Mouse (Mus musculus) intestine, embryonic 16.5 days (tissue): Measurements from ENCODE around the gene Adgre4. TPM values are rescaled to one million over a fixed set of nuclear protein-coding genes. Genes with fewer than 3 reads are reported as not detected.
"Not testable (repeated sequence)": the region's sequence is repeated elsewhere in the genome, so short reads cannot be mapped to it uniquely, and the experiment has no call there.

Experiments used
- ATAC-seq: fragments of 200-750 bp; cut with Nextera tagmentation; 2 replicates; pipeline ENCODE4 v1.8.0; 2017; ENCODE audit warnings: moderate TSS enrichment, moderate library complexity
- H3K27ac ChIP-seq: fragments of 300-500 bp; sonication (generic); 2 replicates; pipeline ENCODE4 v1.5.1; 2014; ENCODE audit warnings: mild to moderate bottlenecking, low read length
- H3K27me3 ChIP-seq: fragments of 300-500 bp; sonication (generic); replicated peaks from 2 replicates; pipeline ENCODE4 v1.6.1; 2014; ENCODE audit warnings: low read length, control low read depth, mixed read lengths; ENCODE audit not compliant: control insufficient read depth, insufficient read depth
- H3K36me3 ChIP-seq: fragments of 300-500 bp; sonication (generic); 2 replicates; pipeline ENCODE4 v1.6.1; 2014; ENCODE audit warnings: low read length, control low read depth; ENCODE audit not compliant: control insufficient read depth, insufficient read depth
- H3K4me1 ChIP-seq: fragments of 300-500 bp; sonication (generic); 2 replicates; pipeline ENCODE4 v1.6.1; 2014; ENCODE audit warnings: low read length, control low read depth, mixed read lengths; ENCODE audit not compliant: control insufficient read depth, insufficient read depth
- H3K4me2 ChIP-seq: fragments of 300-500 bp; sonication (generic); 2 replicates; pipeline ENCODE4 v1.6.1; 2014; ENCODE audit warnings: low read depth, low read length, control low read depth
- H3K4me3 ChIP-seq: fragments of 300-500 bp; sonication (generic); 2 replicates; pipeline ENCODE4 v1.5.1; 2014; ENCODE audit warnings: mild to moderate bottlenecking, low read length
- H3K9ac ChIP-seq: fragments of 300-500 bp; sonication (generic); 2 replicates; pipeline ENCODE4 v1.6.1; 2014; ENCODE audit warnings: low read depth, low read length
- H3K9me3 ChIP-seq: fragments of 300-500 bp; sonication (generic); 2 replicates; pipeline ENCODE4 v1.6.1; 2016; ENCODE audit warnings: low read length, control low read depth; ENCODE audit not compliant: control insufficient read depth
- WGBS: fragments of 180-500 bp; shearing (Covaris S2); extraction: QIAGEN DNeasy Blood & Tissue Kit; methylation state at CpG from one replicate; pipeline ENCODE4 v1.1.7; 2014; 5-methylcytosine and 5-hydroxymethylcytosine counted together
- polyA plus RNA-seq: library from polyadenylated mRNA; unstranded; fragments of >200 nt; fragmentation: Nextera tagmentation; extraction: Ambion mirVana; gene quantifications from 2 replicates; pipeline ENCODE4 v1.2.1, GENCODE M21; 2015

Adgre4 gene
- polyA plus RNA-seq, 1 experiment from 2014 or later: 1.2 TPM

DNA sequence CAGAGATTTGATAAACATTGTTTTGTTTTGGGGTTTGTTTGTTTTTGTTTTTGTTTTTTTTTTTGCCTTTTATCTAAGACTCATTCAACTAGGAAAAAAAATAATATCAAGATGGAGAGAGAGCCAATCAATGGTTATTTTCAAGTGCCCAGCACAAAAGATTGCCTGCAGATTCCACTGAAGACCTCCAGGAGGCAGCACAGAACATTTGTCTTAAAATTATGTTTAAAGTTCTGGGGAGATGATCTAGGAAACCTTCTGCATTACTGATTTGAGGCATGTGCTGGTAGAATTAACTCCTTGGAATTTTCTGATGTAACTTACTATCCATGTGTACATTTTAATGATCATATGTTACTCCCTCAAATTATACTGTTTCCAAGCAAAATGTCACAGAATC is 63.9 kb downstream of the Adgre4 start:
- Histone ChIP-seq H3K4me2 (no peak overlapping the region), H3K36me3 (no peaks in the 10 kb centered on the region), H3K4me3 (no peak overlapping the region), H3K27me3 (no peaks in the 10 kb centered on the region), H3K4me1 (no peaks in the 10 kb centered on the region), H3K9ac (no peak overlapping the region), H3K9me3 (no peaks in the 10 kb centered on the region), H3K27ac (no peak overlapping the region)
- ATAC-seq: no peak

DNA sequence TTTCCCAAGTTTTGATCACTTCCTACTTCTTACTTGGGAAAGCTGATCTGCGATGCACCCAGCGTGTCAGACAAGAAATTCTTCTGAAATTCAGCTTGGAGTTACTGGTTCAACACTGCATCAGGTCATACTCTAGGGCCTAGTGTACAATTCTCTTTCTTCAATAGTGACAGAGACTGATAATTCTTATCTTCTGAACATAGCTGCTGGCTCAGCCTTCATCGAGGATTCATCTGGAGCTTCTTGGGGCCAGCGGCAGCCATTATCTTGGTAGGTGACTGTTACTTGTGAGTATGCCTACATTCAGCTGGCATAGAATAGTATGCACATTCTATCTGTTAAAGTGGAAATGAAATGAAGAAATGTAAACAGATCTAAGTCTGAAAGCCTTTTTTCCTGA is 67.1 kb downstream of the Adgre4 start:
- H3K27ac ChIP-seq: no peak overlapping the region
- no peak for ATAC-seq
- 85% methylated on average over 4 of the region's 4 CpGs for WGBS
- no peaks in the 10 kb centered on the region for H3K27me3 ChIP-seq
- no peaks in the 10 kb centered on the region for H3K9me3 ChIP-seq
- H3K4me2 ChIP-seq: no peak overlapping the region
- no peak overlapping the region for H3K9ac ChIP-seq
- H3K4me3 ChIP-seq: no peak overlapping the region
- H3K36me3 ChIP-seq: no peaks in the 10 kb centered on the region
- no peaks in the 10 kb centered on the region for H3K4me1 ChIP-seq

DNA sequence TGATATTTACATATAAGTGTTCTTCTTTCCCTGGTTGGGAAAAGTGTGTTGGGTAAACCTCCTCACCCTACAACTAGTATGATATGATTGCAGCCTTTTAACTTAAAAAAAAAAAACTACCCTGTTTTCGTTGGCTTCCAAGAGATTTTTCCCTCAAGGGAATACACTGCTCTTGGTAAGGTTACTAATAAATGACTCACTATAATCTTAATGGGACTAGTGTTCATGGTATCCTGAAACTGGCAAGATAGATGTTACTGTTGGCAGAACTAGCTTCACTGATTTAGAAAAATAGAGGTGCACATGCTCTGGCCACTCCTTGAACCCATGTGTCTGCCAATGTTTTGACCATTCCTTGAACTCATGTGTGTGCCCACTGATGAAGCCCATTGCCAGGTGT is 71.8 kb downstream of the Adgre4 start:
- Histone ChIP-seq H3K4me2 (no peak overlapping the region), H3K27ac (no peak overlapping the region), H3K9me3 (no peaks in the 10 kb centered on the region), H3K9ac (no peak overlapping the region), H3K4me3 (no peak overlapping the region), H3K36me3 (no peaks in the 10 kb centered on the region), H3K27me3 (no peaks in the 10 kb centered on the region), H3K4me1 (no peaks in the 10 kb centered on the region)
- no peak for ATAC-seq
- WGBS: 66% methylated on average over 1 of the region's 1 CpGs

DNA sequence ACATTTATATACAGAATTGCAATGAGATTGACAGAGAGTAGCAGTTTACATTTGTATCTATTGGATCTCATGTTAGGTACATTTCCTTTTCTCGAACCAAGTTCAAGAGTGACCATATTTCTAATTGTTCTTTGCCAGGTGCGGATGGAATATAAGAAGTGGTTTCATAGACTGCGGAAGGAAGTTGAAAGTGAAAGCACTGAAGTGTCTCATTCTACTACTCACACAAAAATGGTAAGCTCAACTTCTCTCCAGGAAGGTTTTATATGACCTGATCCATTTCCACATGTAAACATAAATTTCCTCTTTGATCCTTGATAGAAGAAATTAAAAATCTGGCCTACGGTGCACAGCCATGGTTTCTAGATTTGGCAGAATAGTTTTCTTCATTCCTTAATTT is 93.3 kb downstream of the Adgre4 start:
- H3K4me1 ChIP-seq: no peaks in the 10 kb centered on the region
- no peaks in the 10 kb centered on the region for H3K36me3 ChIP-seq
- no peak overlapping the region for H3K9ac ChIP-seq
- no peaks in the 10 kb centered on the region for H3K9me3 ChIP-seq
- WGBS: 88% methylated on average over 4 of the region's 4 CpGs
- no peak overlapping the region for H3K4me2 ChIP-seq
- H3K4me3 ChIP-seq: no peak overlapping the region
- no peaks in the 10 kb centered on the region for H3K27me3 ChIP-seq
- no peak overlapping the region for H3K27ac ChIP-seq
- no peak for ATAC-seq

DNA sequence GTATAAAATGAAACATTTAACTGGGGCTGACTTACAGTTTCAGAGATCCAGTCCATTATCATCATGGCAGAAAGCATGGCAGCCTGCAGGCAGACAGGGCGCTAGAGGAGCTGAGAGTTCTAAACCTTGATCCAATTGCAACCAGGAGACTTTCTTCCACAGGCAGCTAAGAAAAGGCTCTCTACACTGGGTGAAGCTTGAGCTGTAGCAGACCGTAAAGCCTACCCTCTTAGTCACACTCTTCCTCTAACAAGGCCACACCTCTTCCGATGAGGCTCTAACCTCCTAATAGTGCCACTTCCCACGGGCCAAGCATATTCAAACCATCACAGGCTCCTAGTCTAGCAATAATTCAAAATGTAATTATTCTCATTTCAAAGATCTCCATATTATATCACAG is 127.4 kb downstream of the Adgre4 start:
- no peak overlapping the region for H3K27ac ChIP-seq
- no peaks in the 10 kb centered on the region for H3K9me3 ChIP-seq
- ATAC-seq: no peak
- H3K36me3 ChIP-seq: no peaks in the 10 kb centered on the region
- no peak overlapping the region for H3K9ac ChIP-seq
- H3K27me3 ChIP-seq: no peaks in the 10 kb centered on the region
- no peaks in the 10 kb centered on the region for H3K4me1 ChIP-seq
- 89% methylated on average over 4 of the region's 4 CpGs for WGBS
- no peak overlapping the region for H3K4me2 ChIP-seq
- H3K4me3 ChIP-seq: no peak overlapping the region

DNA sequence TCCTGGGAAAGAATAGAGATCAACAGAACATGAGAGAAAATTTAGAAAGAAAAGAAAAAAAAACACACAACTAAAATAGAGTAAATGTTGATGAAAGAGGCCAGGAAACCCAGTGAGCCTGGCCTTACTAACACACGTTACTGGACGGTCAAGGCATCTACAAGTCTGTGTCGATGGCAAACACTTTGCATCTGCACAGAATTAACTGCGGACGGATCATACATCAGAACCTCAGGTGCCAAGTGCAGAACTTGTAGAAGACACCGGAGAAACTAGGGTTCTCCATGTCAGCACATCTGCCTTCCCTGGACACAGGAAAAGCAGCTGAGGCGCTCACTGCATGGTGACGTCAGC is 128.5 kb downstream of the Adgre4 start:
- H3K36me3 ChIP-seq, H3K4me1 ChIP-seq, H3K9me3 ChIP-seq, H3K27me3 ChIP-seq, ATAC-seq: not testable (repeated sequence)
- H3K4me3 ChIP-seq: peak overlapping the region; percentile 57
- H3K27ac ChIP-seq: peak overlapping the region; percentile 65
- WGBS: 1% methylated on average over 6 of the region's 8 CpGs
- peak overlapping the region; percentile 60 for H3K9ac ChIP-seq
- peak overlapping the region; percentile 63 for H3K4me2 ChIP-seq

DNA sequence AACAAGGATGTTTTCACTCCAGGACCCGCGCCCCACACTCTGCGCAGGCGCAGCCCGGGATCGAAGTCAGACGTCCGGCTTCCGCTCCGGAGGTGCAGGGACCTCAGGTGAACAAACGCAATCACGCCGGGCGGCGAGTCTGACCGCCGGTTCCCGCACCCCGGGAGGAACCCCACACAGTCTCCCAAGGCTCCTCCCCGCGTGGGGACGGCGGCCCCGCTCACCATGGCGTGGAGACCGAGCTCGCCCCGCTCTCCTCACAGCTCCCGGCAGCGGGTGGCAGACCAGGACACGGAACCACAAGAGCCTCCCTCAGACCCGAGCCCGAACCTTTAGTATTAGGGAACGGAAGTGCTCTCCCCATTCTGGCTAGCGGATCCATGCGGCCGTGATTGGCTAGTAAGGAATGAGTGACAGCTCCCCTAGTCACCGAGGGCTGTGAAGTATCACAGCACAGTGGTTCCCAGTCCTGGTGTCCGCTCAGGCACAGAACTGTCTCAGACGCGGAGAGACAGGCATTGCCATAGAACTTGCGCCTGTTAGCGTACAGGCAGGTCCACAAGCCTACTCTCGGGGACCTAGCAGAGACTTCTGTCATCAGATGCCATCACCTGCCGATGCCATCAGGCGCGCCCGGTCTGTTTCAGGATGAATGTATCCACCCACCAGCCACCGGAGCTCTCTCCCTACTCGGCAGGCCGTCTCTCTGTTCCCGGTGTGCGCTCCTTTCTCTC is 129.0 kb downstream of the Adgre4 start, which contains the start of gene Zfp119a:
Gene Zfp119a (minus strand): TSS at position 295 of the 734 bp plus-strand sequence.
- Histone ChIP-seq H3K27ac (peak within 1 kb of the TSS; percentile 65), H3K4me3 (peak within 1 kb of the TSS; percentile 57), H3K4me2 (peak within 1 kb of the TSS; percentile 63), H3K9ac (peak within 1 kb of the TSS; percentile 74)
- not testable (repeated sequence) for H3K9me3 ChIP-seq, H3K36me3 ChIP-seq, H3K4me1 ChIP-seq, H3K27me3 ChIP-seq
- peak; percentile 100 for ATAC-seq
- under 1% methylated on average over 34 of the region's 53 CpGs for WGBS

DNA sequence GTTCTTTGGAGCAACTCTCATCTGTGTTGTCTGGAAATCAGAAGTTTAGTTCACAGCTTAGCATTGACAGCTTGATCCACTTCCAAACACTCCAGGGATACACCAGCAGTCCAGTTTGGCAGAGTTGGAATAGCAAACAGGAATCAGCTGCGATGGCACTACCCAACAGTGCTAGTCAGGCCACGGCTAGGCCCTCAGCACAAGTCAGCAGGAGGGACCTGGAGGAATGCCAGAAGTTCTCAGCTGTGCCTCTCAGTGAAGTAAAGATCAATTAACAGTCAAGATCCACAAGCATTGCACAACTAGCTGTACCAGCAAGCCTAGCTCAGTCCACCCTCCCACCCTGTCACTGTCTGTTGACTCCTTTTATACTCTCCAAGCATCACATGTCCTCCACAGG is 133.8 kb downstream of the Adgre4 start:
- no peaks in the 10 kb centered on the region for H3K36me3 ChIP-seq
- H3K27ac ChIP-seq: no peak overlapping the region
- ATAC-seq: no peak
- no peaks in the 10 kb centered on the region for H3K9me3 ChIP-seq
- no peak overlapping the region for H3K4me2 ChIP-seq
- WGBS: 46% methylated on average over 2 of the region's 2 CpGs
- no peak overlapping the region for H3K9ac ChIP-seq
- 0 out of 2 replicates have a peak, but pooled peaks cover 2% of the 10 kb centered on the region for H3K27me3 ChIP-seq
- no peak overlapping the region for H3K4me3 ChIP-seq
- no peaks in the 10 kb centered on the region for H3K4me1 ChIP-seq

DNA sequence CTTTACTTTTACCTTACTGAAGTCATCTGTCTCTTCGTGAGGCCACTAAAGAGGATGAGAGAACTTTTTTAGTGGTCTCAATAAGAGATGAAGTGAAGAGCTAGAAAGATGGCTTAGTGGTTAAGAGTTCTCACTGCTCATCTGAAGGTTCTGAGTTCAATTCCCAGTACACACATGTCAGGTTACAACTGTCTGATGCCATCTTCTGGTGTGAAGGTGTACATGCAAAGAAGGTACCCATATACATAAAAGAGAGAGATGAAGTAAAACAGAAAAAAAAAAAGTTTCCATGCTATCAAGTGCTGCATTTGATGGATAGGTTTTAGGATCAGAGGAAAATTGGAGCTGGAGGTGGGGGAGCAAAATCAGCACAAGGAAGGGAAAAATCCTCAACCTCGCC is 135.1 kb downstream of the Adgre4 start:
- no peaks in the 10 kb centered on the region for H3K9me3 ChIP-seq
- no peak for ATAC-seq
- H3K4me1 ChIP-seq: no peaks in the 10 kb centered on the region
- H3K4me3 ChIP-seq: no peak overlapping the region
- peaks cover 2% of the 10 kb centered on the region; the same call in 1 of the 2 replicates for H3K27me3 ChIP-seq
- no peak overlapping the region for H3K27ac ChIP-seq
- H3K4me2 ChIP-seq: no peak overlapping the region
- no peak overlapping the region for H3K9ac ChIP-seq
- 57% methylated on average over 2 of the region's 2 CpGs for WGBS
- H3K36me3 ChIP-seq: no peaks in the 10 kb centered on the region

DNA sequence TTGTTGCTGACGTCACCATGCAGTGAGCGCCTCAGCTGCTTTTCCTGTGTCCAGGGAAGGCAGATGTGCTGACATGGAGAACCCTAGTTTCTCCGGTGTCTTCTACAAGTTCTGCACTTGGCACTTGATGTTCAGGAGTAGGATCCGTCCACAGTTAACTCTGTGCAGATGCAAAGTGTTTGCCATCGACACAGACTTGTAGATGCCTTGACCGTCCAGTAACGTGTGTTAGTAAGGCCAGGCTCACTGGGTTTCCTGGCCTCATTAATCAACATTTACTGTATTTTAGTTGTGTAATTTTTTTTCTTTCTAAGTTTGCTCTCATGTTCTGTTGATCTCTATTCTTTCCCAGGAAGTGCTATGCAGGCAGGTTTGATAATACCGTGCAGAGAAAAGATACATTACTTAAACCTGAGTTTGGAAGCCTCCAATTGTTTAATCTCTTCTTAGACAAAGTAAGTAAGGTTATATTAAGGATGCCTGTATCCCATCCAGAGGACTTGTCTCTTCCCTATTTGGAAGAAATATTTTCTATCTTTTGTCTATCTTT is 142.7 kb downstream of the Adgre4 start:
- ATAC-seq: not testable (repeated sequence)

More for the DNA sequence above, 142.7 kb downstream of the Adgre4 start:
- not testable (repeated sequence) for H3K9me3 ChIP-seq, H3K27ac ChIP-seq, H3K27me3 ChIP-seq, H3K36me3 ChIP-seq, H3K4me1 ChIP-seq
- Histone ChIP-seq H3K4me2 (peak overlapping the region; percentile 56), H3K4me3 (peak overlapping the region; percentile 53), H3K9ac (peak overlapping the region; percentile 53)
- 9% methylated on average over 6 of the region's 8 CpGs for WGBS
